Mouse (Mus musculus) stomach, postnatal 0 days (tissue): ENCODE data around the gene Pgghg.

Experiments
- CTCF ChIP-seq: IDR thresholded peaks from 2 replicates; pipeline ENCODE4 v1.5.1; 2016; ENCODE audit warnings: antibody characterized with exemption, low read depth, mild to moderate bottlenecking, moderate library complexity
- EP300 ChIP-seq: optimal IDR thresholded peaks from 2 replicates; pipeline ENCODE3; 2016; ENCODE audit warnings: antibody characterized with exemption

GRCm38 (mm10) chr7:140982971-140983370 lies 41.8 kb downstream of the Pgghg start:
- TF ChIP-seq CTCF (no peak), EP300 (no peak)
